In genomic region chr8:94010101-94010705, GRCm38 (mm10) we compare ENCODE assay signal across 9 mouse cellular contexts. TPM values are rescaled to one million over a fixed set of nuclear protein-coding genes. Genes with fewer than 3 reads are reported as not detected.
DNase-seq lines count a peak whose midpoint lies in the region; ATAC-seq and TF ChIP-seq lines count a peak whose summit lies in the region.
"Had no signal": no experiment of that assay in that cellular context is flagged by ENCODE, and none has a peak within 500 bp of the region (broad histone marks: within the 10 kb centered on the region; RNA-seq: fewer than 3 reads in every experiment).

No protein-coding gene starts in this region.

- H3K27ac ChIP-seq in layer of hippocampus, adult 2 months = 0 out of 2 replicates have a peak overlapping the region, but pooled peaks have one; percentile 18
- H3K27ac ChIP-seq in hindbrain, embryonic 15.5 days (replicated peaks) = no peak overlapping the region
- H3K27ac ChIP-seq in midbrain, embryonic 16.5 days (ENCODE audit: low read length) = no peak overlapping the region
- H3K27ac ChIP-seq: limb, embryonic 15.5 days had no signal

- ATAC-seq in activated CD4-positive, CD25-positive, alpha-beta regulatory T cell, adult 4 months = peak; percentile 47
- no peak for ATAC-seq in hindbrain, embryonic 15.5 days (ENCODE audit: low FRiP score, low read depth)
- ATAC-seq in midbrain, embryonic 16.5 days = no peak

- peaks cover 36% of the 10 kb centered on the region for H3K4me1 ChIP-seq in hindbrain, embryonic 15.5 days (replicated peaks)
- peaks cover 30% of the 10 kb centered on the region for H3K4me1 ChIP-seq in midbrain, embryonic 16.5 days (ENCODE audit: control insufficient read depth, insufficient read depth, low read length)

- no peaks in the 10 kb centered on the region for H3K36me3 ChIP-seq in hindbrain, embryonic 15.5 days
- no peaks in the 10 kb centered on the region for H3K36me3 ChIP-seq in midbrain, embryonic 16.5 days (ENCODE audit: control insufficient read depth, insufficient read depth, low read length)
- H3K36me3 ChIP-seq: limb, embryonic 15.5 days had no signal

- H3K9ac ChIP-seq in hindbrain, embryonic 15.5 days = no peak overlapping the region
- H3K9ac ChIP-seq in midbrain, embryonic 16.5 days (ENCODE audit: low read depth, low read length) = peak overlapping the region; percentile 11; the same call in 1 of the 2 replicates
- H3K9ac ChIP-seq: limb, embryonic 15.5 days had no signal

- WGBS in hindbrain, embryonic 15.5 days = 50% methylated on average over 2 of the region's 2 CpGs
- WGBS in midbrain, embryonic 16.5 days = 41% methylated on average over 2 of the region's 2 CpGs

- H3K27me3 ChIP-seq in hindbrain, embryonic 15.5 days = no peaks in the 10 kb centered on the region
- H3K27me3 ChIP-seq in midbrain, embryonic 16.5 days (ENCODE audit: control insufficient read depth, insufficient read depth, low read depth, low read length) = no peaks in the 10 kb centered on the region
- H3K27me3 ChIP-seq: limb, embryonic 15.5 days had no signal

- peak overlapping the region; percentile 79 for H3K4me2 ChIP-seq in hindbrain, embryonic 15.5 days
- H3K4me2 ChIP-seq in midbrain, embryonic 16.5 days (ENCODE audit: low read length) = peak overlapping the region; percentile 38

- DNase-seq in layer of hippocampus, adult 2 months (ENCODE audit: low spot score in 2 of 2) = no peak
- DNase-seq in layer of hippocampus, adult 9-10 months (ENCODE audit: low spot score) = no peak
- no peak for DNase-seq in right cerebral cortex, postnatal 14 days
- no peak for DNase-seq in layer of hippocampus, postnatal 36 days
- DNase-seq in adrenal gland, postnatal 4 days (ENCODE audit: low spot score in 2 of 2) = no peak

- peak overlapping the region; percentile 74; the same call in 1 of the 2 replicates for H3K4me3 ChIP-seq in layer of hippocampus, adult 2 months
- H3K4me3 ChIP-seq in hindbrain, embryonic 15.5 days = no peak overlapping the region
- 0 out of 2 replicates have a peak overlapping the region, but pooled peaks have one; percentile 1 for H3K4me3 ChIP-seq in midbrain, embryonic 16.5 days (ENCODE audit: low read depth, low read length)

- H3K9me3 ChIP-seq in hindbrain, embryonic 15.5 days = no peaks in the 10 kb centered on the region
- H3K9me3 ChIP-seq in midbrain, embryonic 16.5 days (replicated peaks; ENCODE audit: control insufficient read depth, low read length, poor library complexity, severe bottlenecking) = no peaks in the 10 kb centered on the region
- H3K9me3 ChIP-seq: limb, embryonic 15.5 days had no signal

- TF ChIP-seq CTCF in layer of hippocampus, adult 2 months (conservative IDR thresholded peaks at IDR 0.05) = no peak

RNA-seq across cellular contexts. Expression of gene Amfr, which starts 2.4 kb away (rescaled TPM):
- 100 to 1,000 TPM; 122 to 128 TPM for total RNA-seq in layer of hippocampus, adult 2 months (2021)
- 10 to 100 TPM; 26.2 to 26.6 TPM for polyA plus RNA-seq in activated CD4-positive, CD25-positive, alpha-beta regulatory T cell, adult 4 months (2017; shearing (Covaris generic))
- 76.0 and 84.9 TPM in 2 replicates for polyA plus RNA-seq in hindbrain, embryonic 15.5 days (2015; fragmentation: Nextera tagmentation; extraction: Ambion mirVana)
- polyA plus RNA-seq in midbrain, embryonic 16.5 days (2015; fragmentation: Nextera tagmentation; extraction: Ambion mirVana) = 61.2 and 67.5 TPM in 2 replicates
- 100 to 1,000 TPM; 121 to 128 TPM for total RNA-seq in layer of hippocampus, postnatal 36 days (2021)
- total RNA-seq in adrenal gland, postnatal 4 days (2021) = 100 to 1,000 TPM; 142 to 152 TPM

RNA-seq across cellular contexts. Expression of gene Nudt21, which starts 26.6 kb away (rescaled TPM):
- total RNA-seq in layer of hippocampus, adult 2 months (2021) = 10 to 100 TPM; 53.3 to 56.6 TPM
- 100 to 1,000 TPM in 1 of 2 experiments, 10 to 100 TPM in 1; 93.4 to 113 TPM for polyA plus RNA-seq in activated CD4-positive, CD25-positive, alpha-beta regulatory T cell, adult 4 months (2017; shearing (Covaris generic))
- polyA plus RNA-seq in hindbrain, embryonic 15.5 days (2015; fragmentation: Nextera tagmentation; extraction: Ambion mirVana) = 78.5 and 90.5 TPM in 2 replicates
- polyA plus RNA-seq in midbrain, embryonic 16.5 days (2015; fragmentation: Nextera tagmentation; extraction: Ambion mirVana) = 84.7 and 85.7 TPM in 2 replicates
- 10 to 100 TPM; 52.7 to 60.7 TPM for total RNA-seq in layer of hippocampus, postnatal 36 days (2021)
- 10 to 100 TPM; 61.4 to 63.6 TPM for total RNA-seq in adrenal gland, postnatal 4 days (2021)

RNA-seq across cellular contexts. Expression of gene Ogfod1, which starts 26.8 kb away (rescaled TPM):
- total RNA-seq in layer of hippocampus, adult 2 months (2021) = 100 to 1,000 TPM; 108 to 110 TPM
- polyA plus RNA-seq in activated CD4-positive, CD25-positive, alpha-beta regulatory T cell, adult 4 months (2017; shearing (Covaris generic)) = 10 to 100 TPM; 16.5 to 16.6 TPM
- polyA plus RNA-seq in hindbrain, embryonic 15.5 days (2015; fragmentation: Nextera tagmentation; extraction: Ambion mirVana) = 15.0 and 15.8 TPM in 2 replicates
- polyA plus RNA-seq in midbrain, embryonic 16.5 days (2015; fragmentation: Nextera tagmentation; extraction: Ambion mirVana) = 18.0 and 18.3 TPM in 2 replicates
- 100 to 1,000 TPM; 108 to 119 TPM for total RNA-seq in layer of hippocampus, postnatal 36 days (2021)
- 10 to 100 TPM; 12.1 to 14.8 TPM for total RNA-seq in adrenal gland, postnatal 4 days (2021)

Comparison
In these comparisons a context has a peak if more than half of its experiments do, and no peak if none do; other contexts are left out.
1. RNA of gene Ogfod1, which starts 26.8 kb away (total RNA-seq): 108 to 119 TPM in layer of hippocampus, postnatal 36 days and 108 to 110 TPM in layer of hippocampus, adult 2 months; 12.1 to 14.8 TPM in adrenal gland, postnatal 4 days; every median in the first group is over 4 times any median in the second.